Mouse (Mus musculus) CH12.LX (cell line): ENCODE results near the gene Lcor. TPM values are rescaled to one million over a fixed set of nuclear protein-coding genes. Genes with fewer than 3 reads are reported as not detected.
A peak's percentile ranks its signal among the peaks of the same experiment; 100 is the strongest.

Experiments
- DNase-seq: peaks from one replicate; pipeline ENCODE4 v3.0.0-alpha.2; 2013; ENCODE audit errors: extremely low read depth
- H3K27ac ChIP-seq: 2 replicates; pipeline ENCODE4 v1.5.1; 2012; ENCODE audit warnings: low read depth, mild to moderate bottlenecking, control low read depth, moderate library complexity; ENCODE audit not compliant: insufficient read depth
- H3K27me3 ChIP-seq: replicated peaks from 2 replicates; pipeline ENCODE3; 2012; ENCODE audit warnings: inconsistent platforms
- H3K36me3 ChIP-seq, 2 experiments: replicated peaks in 1 of 2; 2 replicates each; pipeline versions ENCODE3 to v1.6.1; 2012; ENCODE audit warnings: inconsistent platforms in 1 of 2, low read length in 1 of 2, mild to moderate bottlenecking in 1 of 2, mixed read lengths in 1 of 2, moderate library complexity in 1 of 2; ENCODE audit not compliant: control insufficient read depth in 1 of 2, insufficient read depth in 1 of 2
- H3K4me1 ChIP-seq, 2 experiments: 2 replicates each; pipeline ENCODE4 v1.6.1; 2012; ENCODE audit warnings: inconsistent platforms in 1 of 2, moderate library complexity in 1 of 2; ENCODE audit not compliant: insufficient read depth in 2 of 2, control insufficient read depth in 1 of 2
- H3K4me2 ChIP-seq: 2 replicates; pipeline ENCODE4 v1.6.1; 2012; ENCODE audit warnings: low read depth, mild to moderate bottlenecking, control low read depth; ENCODE audit not compliant: poor library complexity, insufficient read depth, severe bottlenecking
- H3K4me3 ChIP-seq, 3 experiments: fragments of 150-350 bp in 1 of 3; sonication (generic) in 1 of 3; replicated peaks in 1 of 3; 2 replicates each; pipeline versions ENCODE3 to v1.5.1; 2011 to 2012; ENCODE audit warnings: low read depth in 2 of 3, low read length in 2 of 3, mild to moderate bottlenecking in 2 of 3, moderate library complexity in 2 of 3, control low read depth in 1 of 3, improper control_type of control experiment in 1 of 3, inconsistent platforms in 1 of 3, mixed read lengths in 1 of 3; ENCODE audit not compliant: poor library complexity in 1 of 3
- H3K79me2 ChIP-seq: replicated peaks from 2 replicates; pipeline ENCODE4 v1.6.1; 2012; ENCODE audit warnings: mild to moderate bottlenecking, moderate library complexity; ENCODE audit not compliant: control insufficient read depth, poor library complexity, insufficient read depth, severe bottlenecking; ENCODE audit errors: extremely low read depth
- H3K9ac ChIP-seq: 2 replicates; pipeline ENCODE4 v1.6.1; 2012; ENCODE audit warnings: low read depth, mild to moderate bottlenecking, control low read depth, moderate library complexity; ENCODE audit not compliant: insufficient read depth
- H3K9me3 ChIP-seq: replicated peaks from 2 replicates; pipeline ENCODE3; 2012; ENCODE audit warnings: low read length, inconsistent platforms, mixed read lengths
- BHLHE40 ChIP-seq: IDR thresholded peaks from 2 replicates; pipeline ENCODE4 v1.6.1; 2011; ENCODE audit warnings: mild to moderate bottlenecking, low read depth, low read length, improper control_type of control experiment
- CHD1 ChIP-seq: IDR thresholded peaks from 2 replicates; pipeline ENCODE4 v1.6.1; 2012; ENCODE audit warnings: low read depth, low read length, improper control_type of control experiment, inconsistent platforms
- EP300 ChIP-seq: IDR thresholded peaks from 2 replicates; pipeline ENCODE4 v1.6.1; 2011; ENCODE audit warnings: low read length, improper control_type of control experiment
- ETS1 ChIP-seq: conservative IDR thresholded peaks from 2 replicates; pipeline ENCODE4 v1.6.1; 2012; ENCODE audit warnings: low read depth, mild to moderate bottlenecking, inconsistent platforms, low read length, improper control_type of control experiment, moderate library complexity
- GABPA ChIP-seq: IDR thresholded peaks from 2 replicates; pipeline ENCODE4 v1.6.1; 2012; ENCODE audit warnings: low read depth, low read length, improper control_type of control experiment, inconsistent platforms; ENCODE audit not compliant: insufficient replicate concordance
- IRF4 ChIP-seq: IDR thresholded peaks from 2 replicates; pipeline ENCODE4 v1.6.1; 2014; ENCODE audit warnings: low read depth, mild to moderate bottlenecking, inconsistent platforms, low read length, improper control_type of control experiment
- JUN ChIP-seq: IDR thresholded peaks from 2 replicates; pipeline ENCODE4 v1.6.1; 2011; ENCODE audit warnings: low read depth, mild to moderate bottlenecking, low read length, improper control_type of control experiment, moderate library complexity; ENCODE audit not compliant: insufficient read depth
- MAZ ChIP-seq: IDR thresholded peaks from 2 replicates; pipeline ENCODE4 v1.6.1; 2012; ENCODE audit warnings: low read depth, mild to moderate bottlenecking, inconsistent platforms, low read length, improper control_type of control experiment, moderate library complexity
- MXI1 ChIP-seq: IDR thresholded peaks from 2 replicates; pipeline ENCODE4 v1.6.1; 2011; ENCODE audit warnings: mild to moderate bottlenecking, low read depth, low read length, improper control_type of control experiment
- MYC ChIP-seq: IDR thresholded peaks from 2 replicates; pipeline ENCODE4 v1.6.1; 2011; ENCODE audit warnings: low read depth, mild to moderate bottlenecking, improper control_type of control experiment, low read length
- PAX5 ChIP-seq: IDR thresholded peaks from 2 replicates; pipeline ENCODE4 v1.6.1; 2012; ENCODE audit warnings: low read length, inconsistent platforms, mixed read lengths
- RAD21 ChIP-seq: IDR thresholded peaks from 2 replicates; pipeline ENCODE4 v1.6.1; 2011; ENCODE audit warnings: low read depth, mild to moderate bottlenecking, low read length, improper control_type of control experiment, moderate library complexity
- RCOR1 ChIP-seq: conservative IDR thresholded peaks from 2 replicates; pipeline ENCODE4 v1.6.1; 2012; ENCODE audit warnings: low read depth, mild to moderate bottlenecking, inconsistent platforms, low read length, improper control_type of control experiment
- TCF12 ChIP-seq: IDR thresholded peaks from 2 replicates; pipeline ENCODE4 v1.6.1; 2014; ENCODE audit warnings: low read depth, mild to moderate bottlenecking, inconsistent platforms, low read length, improper control_type of control experiment
- dilution Hi-C: fragments of 300-500 bp; cut with MboI; formaldehyde crosslinking; loops from 2 replicates; pipeline ENCODE4 v1.14.3; 2020; ENCODE audit warnings: low sequenced_read_pairs; ENCODE audit not compliant: extremely low pct_unique_long_range_greater_than_20kb, extremely low pct_ligation_motif_present
- in situ Hi-C: fragments of 300-500 bp; cut with MboI; formaldehyde crosslinking; loops from 3 replicates; pipeline ENCODE4 v1.14.3; 2019; ENCODE audit warnings: low sequenced_read_pairs, low pct_ligation_motif_present, low pct_unique_long_range_greater_than_20kb, mixed read lengths
- polyA plus RNA-seq: library from polyadenylated mRNA; unstranded; fragments of >175 nt; gene quantifications from 2 replicates; pipeline ENCODE4 v1.2.1, GENCODE M21; 2012; ENCODE audit warnings: low read depth; ENCODE audit not compliant: insufficient read length
- total RNA-seq, 2 experiments: library from RNA; depleted of rRNA; stranded (reverse); fragments of 300-350 nt in 1 of 2; fragments of >200 nt in 1 of 2; gene quantifications; 2 replicates each; pipeline ENCODE4 v1.2.3; 2012 to 2014

Gene Lcor
- total and polyA plus RNA-seq, 3 experiments = 2.9 to 4.8 (median 3.4) TPM

DNA sequence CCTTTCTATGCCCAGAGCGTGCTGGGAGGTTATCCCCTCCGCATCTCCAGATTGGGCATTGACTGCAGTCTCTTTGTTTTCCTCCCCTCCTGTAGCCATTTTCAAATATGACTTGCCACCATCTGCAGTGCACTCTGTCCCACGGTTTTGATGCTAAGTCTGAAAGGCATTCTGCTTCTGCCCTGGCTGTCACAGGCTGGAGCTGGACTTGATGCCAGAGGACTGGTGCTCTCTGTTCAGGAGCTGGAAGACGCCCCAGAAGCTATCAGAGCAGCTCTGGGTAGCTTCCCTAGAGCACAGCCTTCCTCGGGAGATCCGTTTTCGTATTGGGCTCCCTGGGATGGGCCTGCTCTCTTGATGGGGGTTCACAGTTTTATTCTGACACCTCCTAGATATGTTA, 106.6 kb downstream of the Lcor start:
- dilution Hi-C loops (no loop called here), in situ Hi-C loops (no loop called here)
- peaks cover 7 to 39% of the 10 kb centered on the region in 2 experiments for H3K36me3 ChIP-seq

GRCm38 (mm10) chr19:41589681-41590080, 107.2 kb downstream of the Lcor start:
- Histone ChIP-seq H3K27me3 (no peaks in the 10 kb centered on the region), H3K4me2 (no peak overlapping the region), H3K9me3 (no peaks in the 10 kb centered on the region), H3K4me1 (peaks cover 7 to 36% of the 10 kb centered on the region in 2 experiments), H3K27ac (no peak overlapping the region), H3K9ac (no peak overlapping the region), H3K36me3 (peaks cover 5 to 32% of the 10 kb centered on the region in 2 experiments), H3K79me2 (no peaks in the 10 kb centered on the region), H3K4me3 (no peak overlapping the region)
- in situ Hi-C loops = no loop called here
- peak; percentile 35 for DNase-seq
- TF ChIP-seq IRF4 (peak; percentile 36; the same call in 1 of the 2 replicates), ETS1 (peak; percentile 61), MAZ (no peak), TCF12 (peak; percentile 74; the same call in 1 of the 2 replicates), CHD1 (peak; percentile 63; the same call in 1 of the 2 replicates), EP300 (peak; percentile 22; the same call in 1 of the 2 replicates)
- dilution Hi-C loops = no loop called here

More for the DNA sequence above, 106.6 kb downstream of the Lcor start:
- Histone ChIP-seq H3K4me2 (no peak overlapping the region), H3K79me2 (no peaks in the 10 kb centered on the region), H3K9me3 (no peaks in the 10 kb centered on the region), H3K4me3 (no peak overlapping the region), H3K4me1 (peaks cover 7 to 36% of the 10 kb centered on the region in 2 experiments), H3K9ac (no peak overlapping the region), H3K27me3 (no peaks in the 10 kb centered on the region), H3K27ac (no peak overlapping the region)
- DNase-seq = no peak
- no peak for TF ChIP-seq GABPA
- TF ChIP-seq MXI1 = no peak
- TF ChIP-seq RAD21 = no peak
- no peak for TF ChIP-seq MYC
- TF ChIP-seq IRF4 = no peak
- no peak for TF ChIP-seq PAX5
- TF ChIP-seq BHLHE40 = no peak
- TF ChIP-seq MAZ = no peak
- no peak for TF ChIP-seq RCOR1
- TF ChIP-seq JUN = no peak
